Mouse (Mus musculus): ENCODE data around the gene Trappc5. TPM values are rescaled to one million over a fixed set of nuclear protein-coding genes. Genes with fewer than 3 reads are reported as not detected.

Trappc5 gene
- polyA plus RNA-seq, 1 experiment, result 14.2 TPM

DNA sequence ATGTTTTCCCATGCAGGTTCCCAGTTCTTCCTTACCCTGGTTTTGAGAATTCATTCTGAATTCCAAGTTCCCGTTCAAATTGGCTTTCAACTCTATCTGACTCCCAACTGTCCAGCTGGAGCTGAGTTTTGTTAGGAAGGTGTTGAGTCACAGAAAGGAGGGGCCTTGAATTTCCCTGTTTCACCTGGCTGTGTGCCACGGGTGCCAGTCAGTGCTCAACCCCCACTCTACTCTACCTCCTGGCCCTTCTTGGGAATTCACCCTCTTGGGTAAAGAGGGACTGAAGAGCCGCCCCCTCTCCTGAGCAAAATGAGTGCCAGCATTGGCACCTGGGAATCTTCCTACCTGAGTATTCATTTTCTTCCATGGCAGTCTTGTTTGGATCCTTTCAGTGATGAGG is 14.7 kb downstream of the Trappc5 start:
- Histone ChIP-seq H3K4me3 (ENCODE audit: insufficient read depth, low read length) (no peak overlapping the region), H3K4me1 (ENCODE audit: control insufficient read depth, insufficient read depth, low read length) (no peaks in the 10 kb centered on the region), H3K27ac (ENCODE audit: insufficient read depth, low read depth, low read length) (no peak overlapping the region)
- TF ChIP-seq POLR2A (IDR thresholded peaks at IDR 0.05; ENCODE audit: borderline replicate concordance, low read depth, low read length) (no peak), CTCF (IDR thresholded peaks at IDR 0.05; ENCODE audit: low read depth, low read length) (no peak)

DNA sequence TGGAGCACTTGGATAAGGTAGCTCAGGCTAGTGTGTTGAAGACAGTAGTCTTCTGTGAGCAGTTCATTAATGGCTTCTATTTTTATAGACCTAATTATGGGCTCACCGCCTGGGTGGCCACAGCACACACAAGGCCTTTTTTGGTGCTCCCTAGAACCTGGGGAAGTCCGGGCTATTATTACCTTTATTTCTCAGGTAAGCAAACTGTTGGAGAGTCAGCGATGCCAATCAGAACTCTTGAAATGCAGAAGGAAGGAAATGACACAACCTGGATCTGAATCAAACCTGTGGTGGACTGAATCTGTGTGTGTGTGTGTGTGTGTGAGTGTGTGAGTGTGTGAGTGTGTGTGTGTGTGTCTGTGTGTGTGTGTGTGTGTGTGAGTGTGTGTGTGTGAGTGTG is 18.0 kb downstream of the Trappc5 start, which contains the start of gene Fcer2a:
TSS of gene Fcer2a (minus strand) at position 55 of the 400 bp plus-strand sequence.
- Histone ChIP-seq H3K4me3 (ENCODE audit: insufficient read depth, low read length) (no peak within 1 kb of the TSS), H3K4me1 (ENCODE audit: control insufficient read depth, insufficient read depth, low read length) (no peaks in the 10 kb centered on the region), H3K27ac (ENCODE audit: insufficient read depth, low read depth, low read length) (no peak within 1 kb of the TSS)
- TF ChIP-seq CTCF (IDR thresholded peaks at IDR 0.05; ENCODE audit: low read depth, low read length) (no peak), POLR2A (IDR thresholded peaks at IDR 0.05; ENCODE audit: borderline replicate concordance, low read depth, low read length) (no peak)

DNA sequence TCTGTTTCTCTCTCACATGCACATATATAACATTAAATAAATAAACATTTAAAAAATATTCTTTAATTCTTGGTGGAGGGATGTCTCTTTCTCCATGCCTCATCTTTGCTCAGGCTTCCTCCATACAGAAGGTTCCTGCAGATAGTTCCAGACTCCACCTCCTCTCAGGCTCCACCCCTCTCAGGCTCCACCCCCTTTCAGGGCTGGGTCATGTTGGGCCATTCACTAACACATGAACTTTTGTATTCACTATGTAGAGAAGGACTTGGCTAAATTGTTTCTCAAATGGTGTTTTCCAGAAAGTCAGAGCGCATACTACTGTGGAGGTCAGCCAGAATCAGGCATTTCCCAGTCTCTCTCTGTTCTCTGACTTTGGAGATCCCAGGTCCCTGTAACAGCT is 25.4 kb downstream of the Trappc5 start:
- H3K4me3 ChIP-seq (ENCODE audit: insufficient read depth, low read length), result no peak overlapping the region
- no peak for TF ChIP-seq POLR2A (IDR thresholded peaks at IDR 0.05; ENCODE audit: borderline replicate concordance, low read depth, low read length)
- no peaks in the 10 kb centered on the region for H3K4me1 ChIP-seq (ENCODE audit: control insufficient read depth, insufficient read depth, low read length)
- H3K27ac ChIP-seq (ENCODE audit: insufficient read depth, low read depth, low read length), result no peak overlapping the region

DNA sequence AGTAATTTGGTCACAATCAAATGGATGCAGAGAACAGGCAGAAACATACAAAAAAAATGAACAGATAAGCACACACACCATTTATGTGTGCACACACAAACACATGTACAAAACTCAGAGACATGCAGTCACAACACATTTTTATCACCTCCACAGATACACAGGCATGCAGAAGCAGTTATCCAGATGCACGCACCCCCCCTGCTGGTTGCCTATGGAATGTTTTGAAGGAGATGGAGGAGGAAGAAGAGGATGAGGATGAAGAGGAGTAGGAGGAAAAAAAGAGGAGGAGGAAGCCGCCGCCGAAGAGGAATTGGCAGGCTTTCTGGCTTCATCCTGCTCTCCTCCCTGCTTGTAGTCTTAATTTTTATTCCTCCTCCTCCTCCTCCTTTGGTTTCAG is 29.6 kb downstream of the Trappc5 start:
- no peak overlapping the region for H3K27ac ChIP-seq (ENCODE audit: insufficient read depth, low read depth, low read length)
- H3K4me3 ChIP-seq (ENCODE audit: insufficient read depth, low read length), result no peak overlapping the region
- peak; percentile 30; the same call in 1 of the 2 replicates for TF ChIP-seq CTCF (IDR thresholded peaks at IDR 0.05; ENCODE audit: low read depth, low read length)
- TF ChIP-seq POLR2A (IDR thresholded peaks at IDR 0.05; ENCODE audit: borderline replicate concordance, low read depth, low read length), result no peak
- H3K4me1 ChIP-seq (ENCODE audit: control insufficient read depth, insufficient read depth, low read length), result peaks cover 3% of the 10 kb centered on the region

DNA sequence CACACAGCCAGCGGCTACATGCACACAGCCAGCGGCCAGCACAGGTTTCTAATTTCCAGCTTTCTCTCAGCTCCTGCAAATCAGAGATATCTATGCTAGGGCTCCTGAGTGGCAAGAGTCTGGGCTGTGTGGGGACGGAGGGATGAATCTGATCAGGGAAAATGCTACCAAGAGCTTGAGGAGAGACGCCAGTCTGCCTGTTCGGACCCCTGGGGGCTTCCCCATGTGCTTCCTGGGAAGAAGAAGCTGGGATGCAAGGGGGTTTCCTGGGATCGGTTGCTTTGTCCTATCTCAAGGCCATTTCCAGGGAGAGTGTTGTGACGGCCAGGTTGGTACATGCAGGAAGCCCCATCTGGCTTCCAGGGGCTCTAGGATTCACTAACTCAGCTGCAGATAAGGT is 31.5 kb downstream of the Trappc5 start:
- Histone ChIP-seq H3K4me1 (ENCODE audit: control insufficient read depth, insufficient read depth, low read length) (peaks cover 18% of the 10 kb centered on the region), H3K27ac (ENCODE audit: insufficient read depth, low read depth, low read length) (no peak overlapping the region), H3K4me3 (ENCODE audit: insufficient read depth, low read length) (no peak overlapping the region)
- TF ChIP-seq CTCF (IDR thresholded peaks at IDR 0.05; ENCODE audit: low read depth, low read length) (no peak), POLR2A (IDR thresholded peaks at IDR 0.05; ENCODE audit: borderline replicate concordance, low read depth, low read length) (no peak)

- Histone ChIP-seq H3K4me3 (ENCODE audit: insufficient read depth, low read length) (no peak overlapping the region), H3K27ac (ENCODE audit: insufficient read depth, low read depth, low read length) (no peak overlapping the region), H3K4me1 (ENCODE audit: control insufficient read depth, insufficient read depth, low read length) (peaks cover 19% of the 10 kb centered on the region)
- TF ChIP-seq POLR2A (IDR thresholded peaks at IDR 0.05; ENCODE audit: borderline replicate concordance, low read depth, low read length), result no peak
- TF ChIP-seq CTCF (IDR thresholded peaks at IDR 0.05; ENCODE audit: low read depth, low read length), result no peak
Measured at GRCm38 (mm10) chr8:3710312-3710711, 34.2 kb downstream of the Trappc5 start.

DNA sequence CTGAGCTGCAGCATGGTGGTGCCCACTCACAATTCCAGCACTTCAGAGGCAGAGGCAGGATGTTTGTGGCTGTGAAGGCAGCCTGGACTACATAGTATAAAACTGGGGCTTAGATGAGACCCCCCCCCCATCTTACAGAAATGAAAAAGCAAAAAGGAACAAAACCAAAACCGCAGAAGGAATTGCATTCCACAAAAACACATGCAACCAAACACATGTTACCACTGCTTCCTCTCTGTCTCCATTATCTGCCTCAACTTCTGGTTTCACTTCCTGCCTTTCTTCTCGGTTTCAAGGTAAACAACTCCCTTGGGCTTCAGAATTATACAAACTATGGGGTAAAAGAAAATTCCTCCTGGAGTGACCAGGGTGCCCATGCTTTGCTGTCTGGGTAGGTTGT is 35.5 kb downstream of the Trappc5 start:
- peaks cover 19% of the 10 kb centered on the region for H3K4me1 ChIP-seq (ENCODE audit: control insufficient read depth, insufficient read depth, low read length)
- TF ChIP-seq CTCF (IDR thresholded peaks at IDR 0.05; ENCODE audit: low read depth, low read length) (no peak), POLR2A (IDR thresholded peaks at IDR 0.05; ENCODE audit: borderline replicate concordance, low read depth, low read length) (no peak)

GRCm38 (mm10) chr8:3717321-3717954 is 41.3 kb downstream of the Trappc5 start:
- TF ChIP-seq CTCF (IDR thresholded peaks at IDR 0.05; ENCODE audit: low read depth, low read length) (no peak), POLR2A (IDR thresholded peaks at IDR 0.05; ENCODE audit: borderline replicate concordance, low read depth, low read length) (no peak)
- Histone ChIP-seq H3K27ac (ENCODE audit: insufficient read depth, low read depth, low read length) (no peak overlapping the region), H3K4me1 (ENCODE audit: control insufficient read depth, insufficient read depth, low read length) (peaks cover 2% of the 10 kb centered on the region), H3K4me3 (ENCODE audit: insufficient read depth, low read length) (no peak overlapping the region)

More for the DNA sequence above, 35.5 kb downstream of the Trappc5 start:
- Histone ChIP-seq H3K27ac (ENCODE audit: insufficient read depth, low read depth, low read length) (peak overlapping the region; percentile 74), H3K4me3 (ENCODE audit: insufficient read depth, low read length) (peak overlapping the region; percentile 35)

DNA sequence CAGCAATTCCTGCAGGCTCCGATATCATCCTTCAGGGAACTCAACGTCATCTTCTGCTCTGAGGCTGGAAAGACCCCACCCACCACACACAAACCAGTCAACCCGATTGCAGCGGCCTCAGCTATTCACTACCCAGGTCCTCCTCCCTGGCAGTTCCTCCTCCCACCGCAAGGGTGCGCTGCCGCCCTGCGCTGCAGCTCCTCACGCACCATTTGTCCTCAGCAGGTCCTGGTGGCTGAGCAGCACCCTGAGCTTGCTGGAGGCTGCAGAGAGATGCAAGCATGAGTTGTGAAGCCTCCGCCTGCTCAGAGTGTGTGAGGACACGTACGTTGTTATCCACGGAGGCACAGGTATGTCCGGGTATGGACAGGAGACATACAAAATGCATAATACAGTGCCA is 42.5 kb downstream of the Trappc5 start:
- Histone ChIP-seq H3K4me1 (ENCODE audit: control insufficient read depth, insufficient read depth, low read length) (no peaks in the 10 kb centered on the region), H3K27ac (ENCODE audit: insufficient read depth, low read depth, low read length) (no peak overlapping the region), H3K4me3 (ENCODE audit: insufficient read depth, low read length) (no peak overlapping the region)
- TF ChIP-seq POLR2A (IDR thresholded peaks at IDR 0.05; ENCODE audit: borderline replicate concordance, low read depth, low read length) (no peak), CTCF (IDR thresholded peaks at IDR 0.05; ENCODE audit: low read depth, low read length) (peak; percentile 98)

DNA sequence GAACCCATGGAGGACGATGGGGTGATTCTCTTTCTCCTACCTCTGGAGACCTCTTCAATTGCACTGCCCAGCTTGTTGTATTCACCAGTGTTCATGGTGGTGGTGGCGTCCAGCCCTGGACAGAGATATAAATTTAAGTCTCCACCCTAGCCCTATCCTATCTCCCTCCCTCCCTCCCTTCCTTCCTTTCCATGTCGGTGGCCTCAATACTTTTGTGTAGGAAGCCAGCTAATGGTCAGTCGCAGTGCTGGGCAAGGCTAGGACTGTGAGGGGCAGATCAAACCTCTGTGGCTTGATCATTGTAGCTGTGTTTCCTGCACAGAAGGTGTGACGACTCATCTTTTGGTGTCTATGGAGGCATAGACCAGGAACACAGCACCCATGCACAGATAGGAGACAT is 44.5 kb downstream of the Trappc5 start, which contains the start of gene Clec4g:
TSS of gene Clec4g (minus strand) at position 101 of the 400 bp plus-strand sequence.
- TF ChIP-seq POLR2A (IDR thresholded peaks at IDR 0.05; ENCODE audit: borderline replicate concordance, low read depth, low read length) (no peak), CTCF (IDR thresholded peaks at IDR 0.05; ENCODE audit: low read depth, low read length) (no peak)
- Histone ChIP-seq H3K4me1 (ENCODE audit: control insufficient read depth, insufficient read depth, low read length) (no peaks in the 10 kb centered on the region), H3K4me3 (ENCODE audit: insufficient read depth, low read length) (no peak within 1 kb of the TSS), H3K27ac (ENCODE audit: insufficient read depth, low read depth, low read length) (no peak within 1 kb of the TSS)
